Mouse (Mus musculus): ENCODE data around the gene Slamf6. TPM values are rescaled to one million over a fixed set of nuclear protein-coding genes. Genes with fewer than 3 reads are reported as not detected.

Slamf6 gene
- polyA plus RNA-seq, 1 experiment from 2014 or later: 0.21 TPM

GRCm38 (mm10) chr1:171982740-171983139 is 65.4 kb downstream of the Slamf6 start:
- Histone ChIP-seq H3K4me1 (no peaks in the 10 kb centered on the region), H3K9ac (no peak overlapping the region), H3K9me3 (no peaks in the 10 kb centered on the region), H3K4me3 (no peak overlapping the region), H3K4me2 (no peak overlapping the region), H3K27ac (no peak overlapping the region), H3K27me3 (no peaks in the 10 kb centered on the region), H3K36me3 (no peaks in the 10 kb centered on the region)
- WGBS: 70% methylated on average over 4 of the region's 4 CpGs
- no peak for ATAC-seq (ENCODE audit: insufficient number of reproducible peaks, insufficient read depth, low FRiP score, low TSS enrichment, low read depth)

GRCm38 (mm10) chr1:171983372-171984001 is 66.2 kb downstream of the Slamf6 start:
- no peak for ATAC-seq (ENCODE audit: insufficient number of reproducible peaks, insufficient read depth, low FRiP score, low TSS enrichment, low read depth)
- WGBS: 75% methylated on average over 3 of the region's 3 CpGs

DNA sequence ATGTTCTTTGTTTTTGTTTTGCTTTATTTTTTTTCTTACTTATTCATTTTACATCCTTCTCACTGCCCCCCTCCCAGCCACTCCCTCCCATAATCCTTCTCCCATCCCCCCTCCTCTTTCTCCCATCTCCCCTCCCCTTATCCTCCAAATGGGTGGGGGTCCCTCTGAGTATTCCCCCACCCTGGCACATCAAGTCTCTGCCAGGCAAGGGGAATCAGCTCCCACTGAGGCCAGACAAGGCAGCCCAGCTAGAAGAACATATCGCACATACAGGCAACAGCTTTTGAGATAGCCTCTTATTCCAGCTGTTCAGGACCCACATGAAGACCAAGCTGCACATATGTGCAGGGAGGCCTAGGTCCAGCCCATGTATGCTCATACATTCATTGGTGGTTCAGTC is 66.8 kb downstream of the Slamf6 start:
- Histone ChIP-seq H3K4me1 (no peaks in the 10 kb centered on the region), H3K27ac (no peak overlapping the region), H3K36me3 (no peaks in the 10 kb centered on the region), H3K9ac (no peak overlapping the region), H3K9me3 (no peaks in the 10 kb centered on the region), H3K4me3 (no peak overlapping the region), H3K4me2 (no peak overlapping the region), H3K27me3 (no peaks in the 10 kb centered on the region)
- WGBS: 100% methylated on average over 1 of the region's 1 CpGs
- ATAC-seq (ENCODE audit: insufficient number of reproducible peaks, insufficient read depth, low FRiP score, low TSS enrichment, low read depth): no peak

More at GRCm38 (mm10) chr1:171983372-171984001, 66.2 kb downstream of the Slamf6 start:
- Histone ChIP-seq H3K9me3 (no peaks in the 10 kb centered on the region), H3K27me3 (no peaks in the 10 kb centered on the region), H3K4me2 (no peak overlapping the region), H3K36me3 (no peaks in the 10 kb centered on the region), H3K4me3 (no peak overlapping the region), H3K4me1 (no peaks in the 10 kb centered on the region), H3K9ac (no peak overlapping the region), H3K27ac (no peak overlapping the region)

GRCm38 (mm10) chr1:171991883-171992282 is 74.6 kb downstream of the Slamf6 start:
- no peak for ATAC-seq (ENCODE audit: insufficient number of reproducible peaks, insufficient read depth, low FRiP score, low TSS enrichment, low read depth)

DNA sequence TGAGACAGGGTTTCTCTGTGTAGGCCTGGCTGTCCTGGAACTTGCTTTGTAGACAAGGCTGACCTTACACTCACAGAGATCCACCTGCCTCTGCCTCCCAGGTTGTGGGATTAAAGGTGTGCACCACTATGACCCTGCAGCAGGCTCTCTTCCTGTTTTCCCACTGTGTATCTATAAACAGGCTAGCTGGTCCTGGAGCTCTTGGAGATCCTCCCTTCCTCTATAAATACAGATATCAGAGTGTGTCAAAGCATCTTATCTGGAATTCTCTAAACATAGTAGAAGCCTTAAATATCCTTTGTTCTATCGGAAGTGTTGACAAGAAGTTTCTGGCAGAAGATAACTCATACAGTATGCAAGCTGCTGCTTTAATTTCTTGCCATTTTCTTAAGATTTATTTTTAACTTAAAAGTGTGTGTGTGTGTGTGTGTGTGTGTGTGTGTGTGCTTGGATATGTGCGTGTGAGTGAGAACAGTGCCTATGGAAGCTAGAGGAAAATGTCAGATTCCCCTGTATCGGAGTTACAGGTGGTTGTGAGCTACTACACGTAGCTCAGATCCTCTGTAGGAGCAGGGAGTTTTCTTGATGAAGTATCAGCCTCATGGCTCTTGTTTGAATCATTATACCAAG is 75.7 kb downstream of the Slamf6 start:
- no peaks in the 10 kb centered on the region for H3K36me3 ChIP-seq
- ATAC-seq (ENCODE audit: insufficient number of reproducible peaks, insufficient read depth, low FRiP score, low TSS enrichment, low read depth): no peak
- H3K9ac ChIP-seq: no peak overlapping the region
- H3K27ac ChIP-seq: no peak overlapping the region
- WGBS: 79% methylated on average over 4 of the region's 4 CpGs
- no peaks in the 10 kb centered on the region for H3K27me3 ChIP-seq
- no peak overlapping the region for H3K4me3 ChIP-seq
- no peaks in the 10 kb centered on the region for H3K4me1 ChIP-seq
- H3K4me2 ChIP-seq: no peak overlapping the region
- H3K9me3 ChIP-seq: no peaks in the 10 kb centered on the region

More at GRCm38 (mm10) chr1:171991883-171992282, 74.6 kb downstream of the Slamf6 start:
- no peaks in the 10 kb centered on the region for H3K36me3 ChIP-seq
- H3K4me3 ChIP-seq: no peak overlapping the region
- H3K9ac ChIP-seq: no peak overlapping the region
- no peaks in the 10 kb centered on the region for H3K27me3 ChIP-seq
- no peaks in the 10 kb centered on the region for H3K4me1 ChIP-seq
- H3K27ac ChIP-seq: no peak overlapping the region
- H3K4me2 ChIP-seq: no peak overlapping the region
- H3K9me3 ChIP-seq: no peaks in the 10 kb centered on the region
- 82% methylated on average over 2 of the region's 2 CpGs for WGBS

DNA sequence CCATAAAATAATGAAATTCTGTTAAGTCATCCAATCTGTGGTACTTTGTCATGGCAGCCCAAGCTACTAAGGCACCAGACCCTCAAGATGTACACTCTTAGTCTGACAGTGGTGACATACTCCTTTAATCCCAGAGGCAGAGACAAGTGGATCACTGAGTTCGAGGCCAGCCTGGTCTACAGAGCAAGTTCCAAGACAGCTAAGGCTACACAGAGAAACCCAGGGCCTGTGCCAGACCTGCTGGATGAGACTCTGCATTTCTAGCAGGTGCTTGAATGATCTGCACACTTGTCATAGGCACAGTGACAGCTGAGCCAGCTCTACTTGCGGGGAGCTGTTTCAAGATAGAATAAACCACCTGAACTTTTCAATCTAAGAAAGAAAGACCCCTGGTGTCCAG is 77.2 kb downstream of the Slamf6 start:
- Histone ChIP-seq H3K9ac (no peak overlapping the region), H3K36me3 (no peaks in the 10 kb centered on the region), H3K4me2 (no peak overlapping the region), H3K9me3 (no peaks in the 10 kb centered on the region), H3K4me1 (no peaks in the 10 kb centered on the region), H3K27ac (no peak overlapping the region), H3K4me3 (no peak overlapping the region), H3K27me3 (no peaks in the 10 kb centered on the region)
- no peak for ATAC-seq (ENCODE audit: insufficient number of reproducible peaks, insufficient read depth, low FRiP score, low TSS enrichment, low read depth)
- 85% methylated on average over 2 of the region's 2 CpGs for WGBS

DNA sequence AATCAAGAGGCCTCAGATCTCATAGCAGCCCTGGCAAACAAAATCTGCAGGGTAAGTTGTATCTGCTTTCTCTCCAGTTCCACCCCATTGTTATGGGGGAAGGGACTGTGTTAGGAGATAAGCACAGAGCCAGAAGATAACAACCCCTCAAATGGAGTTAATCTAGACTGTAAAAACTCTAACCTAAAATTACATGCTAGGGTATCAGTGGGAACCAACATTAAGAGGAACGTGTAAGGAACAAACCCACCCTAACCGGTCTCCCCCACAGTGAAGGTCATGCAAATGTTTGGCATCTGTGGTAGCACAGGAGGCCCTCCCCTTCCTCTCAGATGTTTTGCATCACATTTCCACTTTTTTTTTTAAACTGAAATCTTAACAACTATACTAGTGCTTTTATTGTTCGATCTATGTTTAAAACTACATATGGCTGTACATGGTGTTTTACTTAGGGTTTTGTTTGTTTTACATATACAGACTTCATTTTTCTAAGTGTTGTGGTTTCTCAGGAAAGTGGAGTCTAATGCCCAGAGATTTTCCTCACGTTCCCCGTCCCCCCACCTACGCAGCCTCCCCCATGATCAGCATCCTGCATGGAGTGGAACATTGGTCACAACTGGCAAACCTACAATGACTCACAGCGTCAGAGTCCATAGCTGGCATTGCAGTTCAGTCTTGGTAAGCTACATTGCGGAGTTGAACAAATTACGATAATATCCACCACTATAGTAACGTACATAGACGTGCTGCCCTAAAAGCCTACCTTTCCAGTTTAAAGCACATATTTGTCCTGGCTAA is 77.8 kb downstream of the Slamf6 start:
- 69% methylated on average over 11 of the region's 11 CpGs for WGBS
- no peaks in the 10 kb centered on the region for H3K36me3 ChIP-seq
- H3K4me2 ChIP-seq: no peak overlapping the region
- H3K4me3 ChIP-seq: no peak overlapping the region
- H3K9me3 ChIP-seq: no peaks in the 10 kb centered on the region
- H3K9ac ChIP-seq: no peak overlapping the region
- H3K4me1 ChIP-seq: no peaks in the 10 kb centered on the region
- no peak overlapping the region for H3K27ac ChIP-seq
- ATAC-seq (ENCODE audit: insufficient number of reproducible peaks, insufficient read depth, low FRiP score, low TSS enrichment, low read depth): no peak
- no peaks in the 10 kb centered on the region for H3K27me3 ChIP-seq

DNA sequence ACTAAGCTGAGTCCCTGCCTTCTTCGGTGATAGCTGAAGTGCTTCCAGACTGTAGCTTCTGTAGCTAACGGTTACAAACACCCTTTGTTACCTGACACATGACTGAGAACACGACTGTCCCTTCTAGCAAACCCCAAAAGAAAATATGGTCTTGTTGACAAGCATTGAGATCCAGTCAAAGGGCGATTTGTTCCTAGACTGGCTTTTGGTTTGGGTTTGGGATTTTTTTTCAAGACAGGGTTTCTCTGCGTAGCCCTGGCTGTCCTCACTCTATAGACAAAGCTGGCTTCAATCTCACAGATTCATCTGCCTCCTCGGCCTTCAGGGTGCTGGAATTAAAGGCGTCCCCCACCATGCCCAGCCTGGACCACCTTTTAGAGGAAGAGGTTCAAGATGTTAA is 79.4 kb downstream of the Slamf6 start:
- no peak for ATAC-seq (ENCODE audit: insufficient number of reproducible peaks, insufficient read depth, low FRiP score, low TSS enrichment, low read depth)
- no peak overlapping the region for H3K9ac ChIP-seq
- H3K4me1 ChIP-seq: no peaks in the 10 kb centered on the region
- no peak overlapping the region for H3K4me3 ChIP-seq
- H3K4me2 ChIP-seq: no peak overlapping the region
- no peak overlapping the region for H3K27ac ChIP-seq
- H3K27me3 ChIP-seq: no peaks in the 10 kb centered on the region
- 75% methylated on average over 7 of the region's 7 CpGs for WGBS
- H3K9me3 ChIP-seq: no peaks in the 10 kb centered on the region
- peaks cover 8% of the 10 kb centered on the region for H3K36me3 ChIP-seq

DNA sequence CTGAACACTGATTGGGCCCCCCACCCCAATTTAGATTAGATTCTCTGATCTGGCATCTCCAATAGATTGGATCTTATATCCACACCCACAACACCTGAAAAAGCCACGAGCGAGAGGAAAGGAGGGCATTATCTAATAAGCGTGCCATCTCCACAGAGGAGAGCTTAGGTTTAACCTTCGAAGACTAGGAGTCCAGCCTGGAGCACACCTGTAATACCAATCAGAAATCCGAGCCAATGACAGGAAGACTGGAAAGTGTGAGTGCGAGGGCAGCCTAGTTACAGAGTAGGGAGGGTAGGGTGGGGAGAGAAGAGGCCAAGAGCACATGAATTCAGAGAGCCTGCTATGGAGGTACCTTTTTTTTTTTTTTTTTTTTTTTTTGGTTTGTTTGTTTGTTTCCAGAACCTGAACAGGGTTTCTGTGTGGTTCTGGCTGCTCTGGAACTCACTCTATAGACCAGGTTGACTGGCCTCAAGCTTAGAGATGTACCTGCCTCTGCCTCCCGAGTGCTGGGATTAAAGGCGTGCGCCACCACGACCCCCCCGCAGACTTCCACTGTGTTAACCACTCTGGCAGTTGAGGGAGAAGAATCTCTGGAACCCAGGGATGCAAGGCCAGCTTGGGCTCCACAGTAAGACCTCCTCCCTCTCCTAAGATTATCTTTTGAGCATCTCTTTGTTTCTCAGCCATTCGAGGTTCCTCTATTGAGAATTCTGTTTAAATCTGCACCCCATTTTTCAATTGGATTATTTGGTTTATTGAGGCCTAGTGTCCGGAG is 81.7 kb downstream of the Slamf6 start:
- Histone ChIP-seq H3K9me3 (no peaks in the 10 kb centered on the region), H3K4me2 (no peak overlapping the region), H3K27ac (no peak overlapping the region), H3K9ac (no peak overlapping the region), H3K27me3 (no peaks in the 10 kb centered on the region), H3K4me3 (no peak overlapping the region), H3K4me1 (no peaks in the 10 kb centered on the region), H3K36me3 (peaks cover 27% of the 10 kb centered on the region)
- 88% methylated on average over 13 of the region's 13 CpGs for WGBS
- ATAC-seq (ENCODE audit: insufficient number of reproducible peaks, insufficient read depth, low FRiP score, low TSS enrichment, low read depth): no peak

- 31% methylated on average over 3 of the region's 3 CpGs for WGBS
- H3K27me3 ChIP-seq: no peaks in the 10 kb centered on the region
- no peak overlapping the region for H3K27ac ChIP-seq
- no peaks in the 10 kb centered on the region for H3K4me1 ChIP-seq
- no peaks in the 10 kb centered on the region for H3K9me3 ChIP-seq
- no peak for ATAC-seq (ENCODE audit: insufficient number of reproducible peaks, insufficient read depth, low FRiP score, low TSS enrichment, low read depth)
- peaks cover 44% of the 10 kb centered on the region for H3K36me3 ChIP-seq
- no peak overlapping the region for H3K9ac ChIP-seq
- H3K4me3 ChIP-seq: no peak overlapping the region
- H3K4me2 ChIP-seq: no peak overlapping the region
These were observed 83.3 kb downstream of the Slamf6 start for GRCm38 (mm10) chr1:172000641-172001040.

- H3K4me1 ChIP-seq: no peaks in the 10 kb centered on the region
- H3K27me3 ChIP-seq: no peaks in the 10 kb centered on the region
- H3K36me3 ChIP-seq: peaks cover 54% of the 10 kb centered on the region
- no peak overlapping the region for H3K4me3 ChIP-seq
- H3K27ac ChIP-seq: peak overlapping the region; percentile 17; the same call in 1 of the 2 replicates
- H3K9me3 ChIP-seq: no peaks in the 10 kb centered on the region
- 35% methylated on average over 12 of the region's 12 CpGs for WGBS
- no peak overlapping the region for H3K4me2 ChIP-seq
- no peak; the same call in 1 of the 2 replicates for ATAC-seq (ENCODE audit: insufficient number of reproducible peaks, insufficient read depth, low FRiP score, low TSS enrichment, low read depth)
- 0 out of 2 replicates have a peak overlapping the region, but pooled peaks have one; percentile 16 for H3K9ac ChIP-seq
These were observed 84.3 kb downstream of the Slamf6 start for GRCm38 (mm10) chr1:172001665-172002064.
